Mouse (Mus musculus) telencephalon, adult 2 months (tissue): Measurements from ENCODE around the gene Cdx4.

Experiments
- DNase-seq: peaks from one replicate; pipeline ENCODE4 v3.0.0-alpha.2; 2011; ENCODE audit warnings: low read depth, low spot score

The Cdx4 gene

DNA sequence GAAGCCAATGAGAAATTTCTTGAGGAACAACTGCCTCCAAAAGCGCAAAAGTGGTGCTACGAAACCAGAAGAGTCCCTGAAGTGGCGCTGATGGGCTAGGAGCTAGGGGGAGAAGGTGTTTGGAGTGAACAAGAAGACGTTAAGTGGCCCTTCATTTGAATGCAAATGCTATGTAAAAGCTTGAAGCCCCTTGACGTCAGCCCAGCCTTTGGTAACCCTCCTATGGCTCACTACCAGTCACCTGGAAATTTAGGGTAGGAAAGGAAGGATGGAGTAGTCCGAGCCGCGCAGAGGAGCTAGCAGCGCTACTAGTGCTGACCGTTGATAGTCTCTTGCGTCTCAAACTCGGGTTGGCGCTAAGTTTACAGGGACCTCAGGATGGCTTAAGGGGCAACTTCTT is at the start of gene Cdx4:
Gene Cdx4, plus strand, starts transcription at position 253 of the 400 bp plus-strand sequence.
- no peak for DNase-seq

DNA sequence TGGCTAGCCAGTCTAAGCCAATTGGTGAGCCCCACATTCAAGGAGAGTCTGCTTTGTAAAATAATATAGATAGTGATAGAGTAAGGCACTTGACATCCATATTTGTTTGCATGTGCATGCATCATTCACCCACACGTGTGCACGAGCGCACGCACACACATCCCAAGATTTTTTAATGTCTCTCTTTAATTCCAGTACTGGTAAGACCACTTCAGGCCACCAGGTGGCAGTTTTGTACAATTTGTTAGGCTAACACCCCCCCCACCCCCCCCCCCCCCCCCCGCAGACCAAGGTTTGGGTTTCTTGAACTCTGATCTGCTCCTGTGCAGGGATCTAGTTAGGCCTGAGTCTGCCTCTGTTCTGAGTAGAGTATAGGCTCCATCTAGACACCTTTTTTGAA is 46.9 kb upstream of the Cdx4 start:
- DNase-seq, result no peak

DNA sequence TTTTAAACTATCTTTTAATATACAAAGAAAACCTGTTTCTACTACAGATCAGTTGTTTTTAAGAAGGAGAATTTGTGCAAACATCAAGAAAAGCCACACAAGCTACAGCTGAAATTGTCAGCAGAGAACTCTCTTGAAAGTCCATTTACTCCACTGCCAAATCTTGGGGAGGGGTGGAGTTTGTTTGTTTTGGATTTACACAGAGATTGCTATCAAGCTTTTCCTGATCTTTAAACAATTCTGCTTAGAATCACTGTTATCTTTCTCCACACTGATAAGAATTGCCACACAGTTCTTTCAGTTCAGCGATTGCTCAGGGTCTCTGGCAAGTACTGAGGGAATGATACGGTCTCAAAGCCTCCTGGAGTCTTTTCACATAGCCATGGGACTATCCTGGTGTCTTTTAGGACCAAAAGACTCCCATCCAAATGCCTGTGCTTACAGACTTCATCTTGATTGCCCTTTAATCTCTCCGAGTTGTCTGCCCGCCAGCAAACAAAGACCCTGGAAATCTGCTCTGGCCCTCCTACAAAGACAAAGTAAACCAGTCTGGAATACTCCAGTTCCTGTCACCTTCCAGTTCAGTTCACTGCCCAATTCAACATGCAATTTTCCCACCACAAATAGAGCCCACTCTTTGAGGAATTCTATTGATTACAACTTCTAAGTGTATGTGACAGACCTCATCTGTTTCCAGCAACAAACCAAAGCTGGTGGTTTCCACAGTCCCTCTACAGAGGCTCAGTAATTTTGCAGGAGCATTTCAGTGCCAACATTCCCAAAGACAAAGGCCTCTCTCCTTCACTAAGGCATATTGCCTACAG is 34.1 kb upstream of the Cdx4 start:
- DNase-seq, result no peak

DNA sequence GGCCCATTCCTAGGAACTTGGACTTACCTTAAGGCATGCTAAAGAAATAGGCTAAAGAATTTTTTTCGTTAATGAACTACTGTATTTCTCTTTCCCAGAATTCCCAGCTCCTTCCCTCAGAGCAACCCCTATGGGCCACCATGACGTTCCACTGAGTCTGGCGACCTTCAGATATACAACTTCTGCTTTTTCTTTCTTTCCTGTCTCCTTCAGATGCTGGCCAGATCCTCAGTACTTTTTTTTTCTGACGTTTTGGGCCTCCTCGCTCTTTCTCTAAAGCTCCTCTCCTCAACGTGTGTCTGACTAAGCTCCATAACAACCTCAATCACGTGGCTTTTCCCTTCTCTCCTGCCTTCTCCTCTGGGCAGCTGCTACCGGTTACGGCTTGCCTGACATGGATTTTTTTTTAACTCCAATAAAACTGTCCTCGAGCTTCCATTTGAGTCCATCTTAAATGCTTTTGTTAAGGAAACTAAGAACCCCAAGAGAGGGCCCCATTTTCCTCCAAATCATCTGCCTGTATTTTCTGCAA is 33.3 kb upstream of the Cdx4 start:
- no peak for DNase-seq

DNA sequence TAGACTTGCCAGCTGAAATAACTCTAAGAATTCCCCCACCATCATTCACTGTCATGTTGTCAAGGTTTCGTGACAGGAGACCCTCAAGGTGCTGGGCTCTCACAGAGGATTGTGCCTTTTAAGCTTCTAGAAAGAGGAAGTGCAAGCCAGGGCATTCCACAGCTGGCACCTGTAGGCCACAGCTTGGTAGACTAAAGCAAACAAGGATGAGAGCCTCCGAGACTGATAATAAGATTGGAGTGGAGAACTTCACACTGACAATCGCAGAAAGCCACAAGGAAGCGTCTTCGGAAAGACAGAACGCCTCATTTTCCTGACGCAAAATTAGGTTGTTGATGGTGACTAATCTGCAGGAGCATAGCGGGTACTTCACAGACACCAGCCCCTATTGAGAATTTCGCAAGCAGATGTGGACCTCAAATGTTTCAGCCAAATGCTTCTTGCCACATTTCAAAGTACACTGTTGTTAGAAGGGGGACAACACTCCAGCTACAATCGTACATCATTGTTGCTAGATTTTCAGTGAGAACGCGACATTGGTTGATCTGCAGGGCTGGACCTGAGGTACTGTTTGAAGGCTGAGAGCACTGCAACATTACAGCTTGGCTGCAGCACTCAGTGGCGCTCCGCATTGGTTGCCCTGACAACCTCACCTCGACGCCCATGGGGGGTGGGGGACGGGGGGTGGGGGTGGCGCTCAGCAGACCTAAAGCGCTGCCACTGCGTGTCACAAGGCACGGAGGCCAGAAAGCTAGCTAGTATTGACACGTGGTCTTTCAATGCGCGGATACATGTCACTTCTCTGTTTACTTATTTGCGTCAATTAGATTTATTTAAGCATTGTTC is 32.5 kb upstream of the Cdx4 start:
- DNase-seq, result no peak

GRCm38 (mm10) chrX:103298937-103299336 is 22.3 kb upstream of the Cdx4 start:
- no peak for DNase-seq

GRCm38 (mm10) chrX:103308262-103308661 is 12.9 kb upstream of the Cdx4 start:
- DNase-seq, result no peak

GRCm38 (mm10) chrX:103311723-103312122 is 9.5 kb upstream of the Cdx4 start:
- no peak for DNase-seq

DNA sequence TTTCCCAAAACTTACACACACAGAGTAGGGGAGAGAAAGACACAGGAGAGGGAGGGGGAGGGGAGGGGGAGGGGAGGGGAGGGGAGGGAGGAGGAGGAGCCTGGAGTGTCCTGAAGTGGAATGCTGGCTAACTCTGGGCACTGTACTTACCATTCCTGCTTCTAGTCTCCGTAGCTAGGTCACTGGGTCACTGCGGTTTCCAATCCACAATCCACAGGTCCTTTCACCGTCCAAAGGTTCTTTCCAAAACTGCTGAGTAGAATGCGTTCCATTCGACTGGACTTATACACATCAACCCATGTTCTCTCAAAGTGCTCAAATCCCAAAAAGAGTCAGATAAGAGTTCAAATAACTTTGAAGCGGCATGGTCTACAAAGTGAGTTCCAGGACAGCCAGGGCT is 7.1 kb upstream of the Cdx4 start:
- DNase-seq, result no peak

DNA sequence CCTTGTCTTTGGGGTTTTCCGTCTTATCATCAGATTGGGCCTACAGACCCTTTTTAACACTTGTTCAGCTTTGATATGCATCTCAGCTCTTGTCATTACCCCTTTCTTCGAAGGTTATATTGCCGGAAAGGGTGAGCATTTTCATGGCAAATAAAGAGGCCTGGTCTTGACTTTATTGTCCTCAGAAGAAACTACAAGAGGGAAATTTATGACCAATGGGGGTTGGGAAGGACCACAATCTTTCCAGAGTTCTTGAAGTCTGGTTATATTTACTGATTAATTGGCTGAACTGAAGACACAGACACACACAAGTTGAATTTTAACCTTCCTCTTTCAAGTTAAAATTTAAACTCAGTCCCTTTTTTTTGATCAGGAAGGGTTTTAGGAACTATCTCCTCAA is 4.7 kb downstream of the Cdx4 start:
- no peak for DNase-seq

DNA sequence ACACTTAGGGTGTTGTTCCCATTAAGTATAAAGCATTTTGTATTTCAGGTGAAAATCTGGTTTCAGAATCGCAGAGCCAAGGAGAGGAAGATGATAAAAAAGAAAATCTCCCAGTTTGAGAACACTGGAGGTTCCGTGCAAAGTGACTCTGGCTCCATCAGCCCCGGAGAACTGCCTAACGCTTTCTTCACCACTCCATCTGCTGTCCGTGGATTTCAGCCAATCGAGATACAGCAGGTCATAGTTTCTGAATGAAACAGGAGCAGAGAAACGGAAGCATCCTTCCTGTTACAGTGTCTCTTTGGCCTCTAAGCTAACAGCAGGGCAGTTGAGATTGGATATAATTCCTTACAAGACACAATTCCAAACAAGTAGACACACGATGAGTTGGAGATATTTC is 8.2 kb downstream of the Cdx4 start:
- no peak for DNase-seq

DNA sequence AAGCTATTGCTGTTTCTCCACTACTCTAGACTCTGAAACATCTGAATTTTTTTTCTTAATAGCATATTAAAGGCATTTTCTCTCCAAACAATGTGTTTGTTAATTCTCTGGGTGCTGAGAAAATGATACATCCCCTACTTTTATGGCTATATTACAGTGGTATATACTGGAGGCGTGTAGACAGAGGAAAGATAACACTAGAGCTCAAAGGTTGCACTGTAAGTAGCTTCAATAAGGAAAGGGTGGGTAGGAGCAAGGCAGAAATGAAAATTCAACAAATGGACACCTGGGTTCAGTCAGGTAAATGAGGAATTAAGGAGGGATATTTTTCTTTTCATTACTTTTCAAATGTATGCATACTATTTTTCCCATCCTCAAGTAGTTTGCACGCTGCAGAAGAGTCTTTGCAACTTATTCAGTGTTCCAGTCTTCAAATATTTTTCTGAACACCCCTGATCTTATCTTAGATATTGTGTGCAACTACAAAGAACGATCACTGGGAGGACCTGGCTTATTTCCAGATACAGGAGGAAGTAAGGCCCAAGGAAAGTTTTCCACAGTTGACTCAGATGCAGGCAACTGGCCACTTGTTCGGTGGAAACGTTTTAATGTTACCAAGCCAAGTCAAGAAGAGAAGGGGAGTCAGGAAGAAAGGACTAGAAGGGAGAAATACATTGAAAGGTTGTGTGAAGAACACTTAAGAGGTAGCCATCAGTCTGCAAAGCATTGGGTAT is 10.1 kb downstream of the Cdx4 start:
- no peak for DNase-seq

GRCm38 (mm10) chrX:103341369-103342113 is 20.3 kb downstream of the Cdx4 start:
- no peak for DNase-seq

DNA sequence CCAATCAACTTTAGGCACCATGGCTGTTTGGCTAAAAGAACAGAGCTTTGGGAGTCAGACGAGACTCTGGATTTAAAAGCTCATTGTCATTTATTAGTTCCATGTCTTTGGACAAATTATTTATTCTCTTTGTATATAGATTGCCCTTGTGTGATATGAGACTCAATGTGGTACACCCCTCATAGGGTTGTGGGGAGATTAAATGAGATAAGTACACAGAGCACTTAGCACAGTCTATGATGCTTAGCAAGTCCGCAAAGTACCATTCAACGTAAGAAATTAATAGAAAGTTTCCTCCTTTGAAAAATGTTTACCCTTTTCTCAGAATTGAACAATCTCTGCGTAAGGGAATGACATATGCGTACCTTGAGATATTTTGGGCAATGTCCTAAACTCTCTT is 34.6 kb downstream of the Cdx4 start:
- no peak for DNase-seq

- DNase-seq, result peak; percentile 72
Measured at GRCm38 (mm10) chrX:103356287-103356686, 35.1 kb downstream of the Cdx4 start, which contains the start of gene Chic1. Gene Chic1, plus strand, starts transcription at chrX:103356476.

- DNase-seq, result no peak
Measured at GRCm38 (mm10) chrX:103356761-103357236, 35.6 kb downstream of the Cdx4 start.

- no peak for DNase-seq
Measured at GRCm38 (mm10) chrX:103366201-103366600, 45.0 kb downstream of the Cdx4 start.

DNA sequence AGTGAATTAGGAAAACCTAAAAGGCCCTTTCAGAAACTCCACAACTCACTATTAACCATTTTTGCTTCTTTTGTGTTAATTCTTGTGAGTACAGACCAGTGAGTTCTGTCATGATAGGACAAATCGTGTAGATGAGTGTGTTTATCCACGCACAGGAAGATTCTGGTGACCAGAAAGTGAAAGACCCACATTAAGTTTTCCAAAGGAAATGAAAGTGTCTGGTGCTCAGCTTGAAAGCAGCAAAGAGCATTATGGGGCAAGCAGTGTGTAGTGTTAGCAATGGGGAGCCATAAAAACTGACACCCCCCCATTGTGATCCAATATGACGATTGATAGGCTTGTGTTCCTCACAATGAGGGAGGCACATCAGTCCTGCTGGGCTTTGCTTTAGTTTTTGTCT is 47.5 kb downstream of the Cdx4 start:
- no peak for DNase-seq

DNA sequence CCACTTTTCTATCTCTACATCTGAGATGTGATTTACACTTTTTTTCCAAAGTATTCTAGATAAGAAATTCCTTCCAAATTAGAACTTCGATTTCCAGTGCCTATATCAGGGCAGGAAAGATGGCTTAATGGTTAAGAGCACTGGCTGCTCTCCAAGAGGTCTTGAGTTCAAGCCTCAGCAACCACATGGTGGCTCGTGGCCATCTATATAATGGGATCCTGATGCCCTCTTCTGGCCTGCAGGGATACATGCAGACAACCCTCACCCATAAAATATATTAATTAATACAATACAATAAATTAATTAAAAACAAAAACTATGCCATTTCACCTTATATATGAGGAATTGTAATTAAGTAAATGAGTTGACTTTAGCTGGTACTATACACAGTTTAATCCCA is 50.0 kb downstream of the Cdx4 start:
- no peak for DNase-seq

- no peak for DNase-seq
Measured at GRCm38 (mm10) chrX:103371627-103372026, 50.4 kb downstream of the Cdx4 start.

DNA sequence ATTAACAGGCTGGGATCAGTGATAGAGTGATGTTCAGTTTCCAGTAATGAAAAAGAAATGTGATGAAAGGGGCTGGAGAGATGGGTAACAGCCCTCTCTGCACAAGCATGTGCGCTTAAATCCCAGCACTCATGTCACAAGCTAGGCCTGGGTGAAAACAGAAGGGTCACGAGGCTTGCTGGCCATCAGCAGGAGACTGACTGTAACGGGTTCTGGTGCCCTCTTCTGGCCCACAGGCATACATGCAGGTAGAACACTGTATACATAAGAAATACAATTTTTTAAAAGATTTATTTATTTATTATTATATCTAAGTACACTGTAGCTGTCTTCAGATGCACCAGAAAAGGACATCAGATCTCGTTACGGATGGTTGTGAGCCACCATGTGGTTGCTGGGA is 53.1 kb downstream of the Cdx4 start:
- DNase-seq, result no peak
